Mouse (Mus musculus): ENCODE data around the gene Pts. TPM values are rescaled to one million over a fixed set of nuclear protein-coding genes. Genes with fewer than 3 reads are reported as not detected.

Pts gene
- total and polyA plus RNA-seq, 2 experiments from 2014 or later: 82.3 to 116 TPM

DNA sequence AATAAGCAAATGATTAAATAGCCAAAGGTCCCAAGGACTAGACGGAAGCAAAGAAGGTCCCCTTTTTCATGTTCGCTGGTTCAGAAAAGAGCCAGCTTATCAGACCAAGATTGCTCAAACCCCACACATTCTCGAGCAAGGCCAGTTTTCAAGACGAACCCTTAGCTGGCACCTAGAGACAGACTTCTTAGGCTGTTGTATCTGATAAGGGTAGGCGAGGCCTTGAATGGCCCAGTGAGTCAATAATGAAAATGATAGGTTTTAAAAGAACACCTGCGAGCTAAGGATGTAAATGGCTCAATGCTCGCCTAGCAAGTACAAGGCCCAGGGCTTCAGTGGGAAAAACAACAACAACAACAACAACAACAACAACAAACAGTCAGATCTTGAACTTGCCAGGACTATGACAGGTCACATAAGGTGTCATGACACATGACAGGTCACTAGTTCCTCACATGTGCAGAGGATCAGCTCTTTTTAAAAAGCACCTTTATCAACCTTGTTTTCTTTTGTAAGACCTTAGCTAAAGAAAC lies 8.1 kb upstream of the Pts start:
- no peak for ATAC-seq (ENCODE audit: low FRiP score)
- no peak for TF ChIP-seq CTCF (IDR thresholded peaks at IDR 0.05)
- WGBS: 88% methylated on average over 7 of the region's 7 CpGs
- DNase-seq (ENCODE audit: low spot score): no peak
- Histone ChIP-seq H3K36me3 (ENCODE audit: insufficient read depth, low read length) (no peaks in the 10 kb centered on the region), H3K4me1 (ENCODE audit: insufficient read depth, low read length) (no peaks in the 10 kb centered on the region), H3K4me2 (ENCODE audit: low read depth, low read length, poor library complexity, severe bottlenecking) (no peak overlapping the region), H3K4me3 (ENCODE audit: low read depth, low read length) (no peak overlapping the region), H3K9ac (replicated peaks; ENCODE audit: low read length, poor library complexity, severe bottlenecking) (no peak overlapping the region), H3K9me3 (ENCODE audit: low read length) (no peaks in the 10 kb centered on the region), H3K27me3 (ENCODE audit: insufficient read depth, low read length) (no peaks in the 10 kb centered on the region), H3K27ac (ENCODE audit: low read depth, low read length) (no peak overlapping the region)

DNA sequence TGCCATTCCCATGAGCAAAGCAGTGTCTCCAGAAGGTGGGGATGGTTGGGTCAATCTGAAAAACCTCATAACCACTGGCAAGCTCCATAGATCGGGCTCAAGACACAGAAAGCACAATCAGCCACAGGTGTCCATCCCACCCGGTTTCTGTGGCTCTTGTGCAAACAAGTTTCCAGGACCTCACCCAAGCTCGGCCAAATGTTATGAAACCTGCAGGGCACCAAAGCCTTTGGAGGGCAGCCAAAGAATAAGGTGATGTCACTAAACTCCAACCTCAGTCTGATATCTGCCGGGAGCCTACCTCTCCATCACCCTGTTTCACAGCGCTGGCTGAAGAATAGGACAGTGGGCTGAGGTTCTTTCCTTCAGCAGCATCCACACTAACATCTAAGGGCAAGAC lies 7.4 kb upstream of the Pts start:
- no peak overlapping the region for H3K27ac ChIP-seq (ENCODE audit: low read depth, low read length)
- 88% methylated on average over 5 of the region's 5 CpGs for WGBS
- no peak for ATAC-seq (ENCODE audit: low FRiP score)

DNA sequence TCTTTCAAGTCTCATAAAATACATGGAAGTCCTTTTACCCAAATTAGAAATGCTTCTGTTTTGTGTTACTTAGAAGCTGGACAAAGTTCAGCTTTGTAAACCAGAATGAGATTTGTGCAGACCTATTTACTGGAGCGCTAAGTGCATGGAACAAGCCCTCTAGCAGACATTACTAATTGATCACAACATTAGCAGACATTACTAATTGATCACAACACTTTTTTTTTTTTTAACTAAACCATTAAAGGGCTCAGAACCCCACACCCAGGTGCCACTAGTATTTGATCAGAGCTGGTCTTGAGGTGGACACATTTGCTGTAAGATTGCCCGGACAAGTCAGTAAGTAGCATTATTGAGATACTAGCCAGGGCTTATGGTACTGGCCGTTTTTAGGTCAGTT lies 5.3 kb upstream of the Pts start:
- no peaks in the 10 kb centered on the region for H3K27me3 ChIP-seq (ENCODE audit: insufficient read depth, low read length)
- H3K27ac ChIP-seq (ENCODE audit: low read depth, low read length): no peak overlapping the region
- no peak overlapping the region for H3K4me2 ChIP-seq (ENCODE audit: low read depth, low read length, poor library complexity, severe bottlenecking)
- H3K4me3 ChIP-seq (ENCODE audit: low read depth, low read length): no peak overlapping the region
- no peaks in the 10 kb centered on the region for H3K4me1 ChIP-seq (ENCODE audit: insufficient read depth, low read length)
- no peak for ATAC-seq (ENCODE audit: low FRiP score)
- 77% methylated on average over 3 of the region's 3 CpGs for WGBS
- no peaks in the 10 kb centered on the region for H3K36me3 ChIP-seq (ENCODE audit: insufficient read depth, low read length)
- no peak overlapping the region for H3K9ac ChIP-seq (replicated peaks; ENCODE audit: low read length, poor library complexity, severe bottlenecking)
- no peak for DNase-seq (ENCODE audit: low spot score)
- no peaks in the 10 kb centered on the region for H3K9me3 ChIP-seq (ENCODE audit: low read length)
- no peak for TF ChIP-seq CTCF (IDR thresholded peaks at IDR 0.05)

More for the DNA sequence above, 7.4 kb upstream of the Pts start:
- Histone ChIP-seq H3K9ac (replicated peaks; ENCODE audit: low read length, poor library complexity, severe bottlenecking) (no peak overlapping the region), H3K4me1 (ENCODE audit: insufficient read depth, low read length) (no peaks in the 10 kb centered on the region), H3K36me3 (ENCODE audit: insufficient read depth, low read length) (no peaks in the 10 kb centered on the region), H3K4me3 (ENCODE audit: low read depth, low read length) (no peak overlapping the region), H3K9me3 (ENCODE audit: low read length) (no peaks in the 10 kb centered on the region), H3K4me2 (ENCODE audit: low read depth, low read length, poor library complexity, severe bottlenecking) (no peak overlapping the region), H3K27me3 (ENCODE audit: insufficient read depth, low read length) (no peaks in the 10 kb centered on the region)
- no peak for TF ChIP-seq CTCF (IDR thresholded peaks at IDR 0.05)
- no peak for DNase-seq (ENCODE audit: low spot score)

DNA sequence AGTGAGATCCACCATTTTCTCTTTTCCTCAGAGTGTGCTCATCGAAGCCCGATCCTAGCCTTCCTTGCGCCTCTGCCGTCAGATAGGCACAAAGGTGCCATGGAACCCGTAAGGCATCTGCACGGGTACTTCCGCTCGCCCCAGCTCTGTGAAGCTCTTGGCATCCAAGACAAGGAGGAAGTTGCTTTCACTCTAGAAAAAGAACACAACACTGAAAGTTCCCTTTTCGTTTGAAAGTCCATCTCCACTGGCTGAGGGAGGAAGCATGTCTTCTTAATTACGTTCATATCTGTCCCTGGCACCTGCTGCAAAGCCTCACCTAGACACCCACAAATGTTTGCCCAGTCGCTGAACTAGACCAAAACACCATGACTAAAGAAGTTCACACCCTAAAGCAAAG lies 4.8 kb upstream of the Pts start:
- Histone ChIP-seq H3K9me3 (ENCODE audit: low read length) (no peaks in the 10 kb centered on the region), H3K4me2 (ENCODE audit: low read depth, low read length, poor library complexity, severe bottlenecking) (no peak overlapping the region), H3K36me3 (ENCODE audit: insufficient read depth, low read length) (no peaks in the 10 kb centered on the region), H3K27ac (ENCODE audit: low read depth, low read length) (no peak overlapping the region), H3K4me3 (ENCODE audit: low read depth, low read length) (no peak overlapping the region), H3K4me1 (ENCODE audit: insufficient read depth, low read length) (no peaks in the 10 kb centered on the region), H3K27me3 (ENCODE audit: insufficient read depth, low read length) (no peaks in the 10 kb centered on the region), H3K9ac (replicated peaks; ENCODE audit: low read length, poor library complexity, severe bottlenecking) (no peak overlapping the region)
- TF ChIP-seq CTCF (IDR thresholded peaks at IDR 0.05): no peak
- DNase-seq (ENCODE audit: low spot score): no peak
- 87% methylated on average over 11 of the region's 11 CpGs for WGBS
- ATAC-seq (ENCODE audit: low FRiP score): no peak

DNA sequence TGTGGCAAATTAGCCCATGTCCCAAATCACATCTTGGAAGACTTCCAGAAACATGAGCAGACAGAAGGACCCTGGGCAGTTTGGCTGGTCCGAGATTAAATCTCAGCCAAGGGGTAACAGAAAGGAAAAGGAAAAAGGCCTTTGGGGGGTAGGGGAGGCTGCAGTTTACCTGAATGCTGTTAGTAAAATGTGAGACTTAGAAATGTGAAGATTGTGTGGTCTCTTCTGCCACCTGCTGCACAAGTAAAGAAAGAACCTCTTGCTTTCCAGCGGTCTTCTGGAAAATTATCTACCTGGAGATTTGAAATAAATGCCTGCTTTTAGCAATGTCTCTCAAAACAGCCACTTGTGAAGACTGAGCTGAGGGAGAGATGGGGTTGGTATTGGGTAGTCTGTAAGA lies 2.4 kb upstream of the Pts start:
- no peaks in the 10 kb centered on the region for H3K27me3 ChIP-seq (ENCODE audit: insufficient read depth, low read length)
- TF ChIP-seq CTCF (IDR thresholded peaks at IDR 0.05): peak; percentile 80
- no peaks in the 10 kb centered on the region for H3K9me3 ChIP-seq (ENCODE audit: low read length)
- H3K4me2 ChIP-seq (ENCODE audit: low read depth, low read length, poor library complexity, severe bottlenecking): no peak overlapping the region
- no peak overlapping the region for H3K4me3 ChIP-seq (ENCODE audit: low read depth, low read length)
- H3K36me3 ChIP-seq (ENCODE audit: insufficient read depth, low read length): no peaks in the 10 kb centered on the region
- H3K4me1 ChIP-seq (ENCODE audit: insufficient read depth, low read length): peaks cover 6% of the 10 kb centered on the region; the same call in 1 of the 2 replicates
- no peak overlapping the region for H3K9ac ChIP-seq (replicated peaks; ENCODE audit: low read length, poor library complexity, severe bottlenecking)
- ATAC-seq (ENCODE audit: low FRiP score): no peak
- WGBS: 14% methylated on average over 2 of the region's 2 CpGs
- DNase-seq (ENCODE audit: low spot score): peak; percentile 79
- H3K27ac ChIP-seq (ENCODE audit: low read depth, low read length): no peak overlapping the region

DNA sequence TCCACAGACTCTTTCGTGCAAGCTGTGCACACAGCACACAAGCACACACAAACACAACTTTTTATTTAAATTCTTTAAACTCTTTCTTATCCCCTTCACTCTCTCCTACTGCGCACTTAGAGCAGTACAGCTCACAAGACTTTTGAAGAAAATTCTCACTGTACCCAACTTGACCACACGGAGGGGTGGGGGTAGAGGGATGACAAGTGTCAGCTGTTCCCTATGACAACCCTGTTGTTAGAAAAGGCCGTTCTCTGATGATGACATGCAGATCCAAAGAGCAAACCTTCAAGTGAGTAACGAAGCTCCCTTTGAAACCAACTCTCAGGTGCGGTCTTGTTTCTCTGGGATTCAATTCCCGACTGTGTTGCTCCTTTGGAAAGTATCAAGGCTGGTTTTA lies 664 bp downstream of the Pts start:
- Histone ChIP-seq H3K4me2 (ENCODE audit: low read depth, low read length, poor library complexity, severe bottlenecking) (peak overlapping the region; percentile 61), H3K4me3 (ENCODE audit: low read depth, low read length) (peak overlapping the region; percentile 55), H3K36me3 (ENCODE audit: insufficient read depth, low read length) (no peaks in the 10 kb centered on the region), H3K9ac (replicated peaks; ENCODE audit: low read length, poor library complexity, severe bottlenecking) (peak overlapping the region; percentile 68), H3K4me1 (ENCODE audit: insufficient read depth, low read length) (peaks cover 6% of the 10 kb centered on the region; the same call in 1 of the 2 replicates), H3K9me3 (ENCODE audit: low read length) (no peaks in the 10 kb centered on the region), H3K27ac (ENCODE audit: low read depth, low read length) (peak overlapping the region; percentile 73; the same call in 1 of the 2 replicates), H3K27me3 (ENCODE audit: insufficient read depth, low read length) (no peaks in the 10 kb centered on the region)
- ATAC-seq (ENCODE audit: low FRiP score) (no peak), DNase-seq (ENCODE audit: low spot score) (no peak)
- 43% methylated on average over 7 of the region's 7 CpGs for WGBS
- no peak for TF ChIP-seq CTCF (IDR thresholded peaks at IDR 0.05)

Measured in midbrain, postnatal 0 days (tissue).